Mouse (Mus musculus) adrenal gland, adult 8-10 months (tissue): ENCODE results near the gene Rab23. TPM values are rescaled to one million over a fixed set of nuclear protein-coding genes. Genes with fewer than 3 reads are reported as not detected.

Experiments
- DNase-seq: peaks from one replicate; pipeline ENCODE4 v3.0.0; 2022
- total RNA-seq, 4 experiments: library from RNA; stranded (reverse); gene quantifications; 2 replicates each; pipeline ENCODE4 v1.2.4; 2022

The Rab23 gene
- total RNA-seq, 4 experiments from 2014 or later = 14.0 to 16.8 (median 15.0) TPM

DNA sequence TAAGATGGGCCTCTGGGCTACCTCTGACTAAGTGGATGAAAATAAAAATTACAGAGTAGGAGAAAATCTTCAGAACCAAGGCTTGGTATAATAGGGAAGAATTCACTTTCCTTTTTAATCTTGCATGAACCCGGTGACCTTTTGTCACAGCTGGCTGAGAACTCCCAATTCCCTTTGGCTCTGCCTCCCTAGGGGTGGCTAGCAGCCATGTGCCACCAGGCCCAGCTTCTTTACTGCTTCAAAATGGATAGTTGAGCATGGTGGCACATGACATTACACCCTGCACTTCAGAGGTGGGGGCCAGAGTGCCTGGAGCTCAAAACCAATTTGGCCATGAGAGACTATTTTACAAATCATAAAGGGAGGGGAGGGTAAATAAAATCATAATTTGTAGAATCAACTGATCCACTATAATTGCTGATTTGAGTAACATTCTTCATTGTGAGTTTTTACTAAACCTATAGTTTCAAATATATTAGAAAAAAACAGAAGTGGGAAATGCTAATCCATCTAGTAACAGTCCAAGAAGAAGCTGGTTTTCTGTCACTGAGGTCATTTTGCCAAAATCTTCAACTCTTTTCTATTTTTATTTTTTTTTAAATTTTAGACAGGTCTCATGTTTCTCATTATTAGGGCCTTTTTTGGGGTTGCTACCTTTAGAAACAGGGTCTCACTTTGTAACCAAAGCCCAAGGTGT is 48.6 kb downstream of the Rab23 start:
- DNase-seq = no peak

DNA sequence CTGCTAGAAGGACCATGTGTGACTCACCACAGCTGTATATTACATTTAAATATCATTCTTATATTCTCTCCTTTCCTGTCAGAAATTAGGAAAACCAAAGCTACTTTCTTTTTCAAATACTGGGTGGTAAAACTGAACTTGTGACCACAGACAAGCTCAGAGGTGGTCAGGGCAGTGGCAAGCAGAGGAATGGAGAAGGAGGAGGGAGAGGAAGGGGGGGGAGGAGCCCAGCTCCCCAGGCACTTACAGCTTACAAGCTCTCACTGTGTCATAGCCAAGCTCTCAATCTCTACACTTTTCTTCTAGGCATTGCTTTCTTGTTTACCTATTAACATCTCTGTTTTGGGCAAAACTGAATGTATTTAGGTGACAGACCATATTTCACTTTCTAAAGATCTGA is 49.1 kb downstream of the Rab23 start:
- DNase-seq = no peak

DNA sequence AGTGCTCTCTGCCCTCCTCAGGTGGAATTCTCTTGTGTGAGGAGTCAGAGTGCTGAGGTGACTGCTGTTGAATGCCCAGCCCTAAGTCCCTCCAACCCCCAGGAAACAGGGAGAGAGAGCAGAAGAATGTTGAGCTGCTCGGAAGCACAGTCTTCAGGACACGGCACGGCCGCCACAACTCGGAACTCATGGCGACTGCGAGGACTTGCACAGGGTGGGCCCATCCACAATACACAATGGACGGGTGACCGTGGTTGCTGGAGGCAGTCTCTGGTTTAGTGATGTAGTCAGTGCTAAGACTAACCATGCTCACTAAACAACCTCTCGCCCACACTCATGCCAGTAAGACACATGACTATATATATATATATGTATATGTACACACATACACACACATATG is 51.9 kb downstream of the Rab23 start:
- no peak for DNase-seq

DNA sequence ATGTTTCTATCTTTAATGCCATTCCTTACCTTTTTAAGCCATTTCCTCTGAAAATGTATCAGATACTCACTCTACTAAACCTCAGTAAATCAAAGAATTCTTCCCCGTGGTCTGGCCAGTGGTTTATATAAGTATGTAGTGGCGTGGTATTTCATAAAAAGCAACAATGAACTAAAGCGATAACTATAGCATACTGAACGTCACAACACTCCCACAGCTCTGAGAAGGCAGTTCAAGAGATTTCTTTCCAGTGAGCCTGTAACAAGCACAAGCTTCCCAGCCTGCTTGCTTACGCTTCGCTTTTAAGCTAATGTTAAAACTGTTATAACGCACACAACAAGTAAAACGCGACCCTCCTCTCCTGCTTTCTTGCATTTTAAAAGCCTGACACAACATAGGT is 52.4 kb downstream of the Rab23 start:
- DNase-seq = no peak

DNA sequence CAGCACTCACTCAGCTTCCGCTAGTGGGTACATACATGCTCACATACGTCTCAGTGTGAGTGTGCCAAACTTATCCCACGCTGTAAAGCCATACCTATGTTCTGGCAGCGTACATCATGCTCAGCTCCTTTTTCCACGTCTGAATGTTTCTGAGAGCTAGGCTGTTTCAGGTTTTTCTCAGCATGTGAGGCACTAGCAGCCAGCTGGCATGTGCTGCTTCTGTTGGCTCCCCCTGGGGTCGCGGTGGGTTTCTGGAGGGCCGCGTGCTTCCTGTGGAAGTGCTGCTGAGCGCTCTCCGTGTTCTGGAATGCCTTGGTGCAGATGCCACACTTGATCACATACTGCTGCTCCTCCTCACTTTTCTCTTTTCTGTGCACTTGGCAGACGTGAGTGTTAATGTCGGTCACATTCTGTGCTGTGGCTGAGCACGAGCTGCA is 56.5 kb downstream of the Rab23 start:
- no peak for DNase-seq

DNA sequence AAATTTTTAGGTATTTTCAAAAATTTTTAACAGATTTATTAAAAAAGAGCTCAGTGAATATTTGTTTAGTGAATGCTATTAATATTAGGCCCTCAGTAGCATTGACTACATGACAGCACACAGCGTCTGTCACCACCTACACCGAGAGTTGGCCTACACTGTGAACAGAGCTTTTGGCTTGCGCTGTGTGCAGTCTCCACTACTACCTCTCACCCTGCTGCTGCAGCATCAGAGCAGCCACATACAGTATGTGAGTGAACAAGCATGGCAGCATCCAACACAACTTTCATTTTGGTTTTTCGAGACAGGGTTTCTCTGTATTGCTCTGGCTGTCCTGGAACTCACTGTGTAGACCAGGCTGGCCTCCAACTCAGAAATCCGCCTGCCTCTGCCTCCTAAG is 64.9 kb downstream of the Rab23 start:
- DNase-seq = no peak

DNA sequence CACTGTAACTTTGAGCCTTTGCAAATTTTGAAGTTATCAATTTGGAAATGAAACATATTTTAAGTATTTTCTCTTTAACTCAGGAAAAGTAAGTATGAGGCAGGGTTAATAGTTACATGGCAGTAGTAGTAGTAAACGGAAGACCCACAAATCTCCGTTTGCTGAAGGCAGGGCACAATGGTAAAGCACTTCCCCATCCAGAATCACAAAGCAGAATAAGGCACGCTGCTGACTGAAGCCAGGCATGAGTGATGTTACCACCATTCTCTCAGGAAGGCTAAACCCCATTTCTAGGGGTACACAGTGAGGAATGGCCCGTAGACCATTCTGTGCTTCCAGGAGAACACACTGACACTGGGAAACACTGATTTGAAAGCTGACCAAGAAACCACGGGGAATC is 68.4 kb downstream of the Rab23 start:
- no peak for DNase-seq

DNA sequence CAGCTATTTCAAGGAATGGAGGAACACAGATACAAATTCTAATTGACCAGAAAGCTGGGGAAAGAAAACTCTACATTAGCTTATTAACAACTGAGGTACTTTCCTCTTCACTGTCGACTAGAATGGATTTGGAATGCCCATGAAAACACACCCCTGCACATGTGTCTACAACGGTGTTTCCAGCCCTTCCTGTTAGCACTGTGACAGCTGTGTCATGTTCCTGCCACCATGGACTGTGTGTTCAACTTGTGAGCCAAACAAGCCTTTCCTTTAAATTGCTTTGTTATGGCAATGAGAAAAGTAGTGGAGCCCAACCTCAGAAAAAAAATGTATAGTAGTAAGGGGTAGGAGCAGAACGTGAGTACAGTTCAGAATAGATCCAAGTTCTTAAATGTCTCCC is 68.8 kb downstream of the Rab23 start:
- DNase-seq = no peak

Other genes starting within 250 kb of the Rab23 start
- gene Prim2, start 50.1 kb upstream of the Rab23 start, total RNA-seq = 1 to 10 TPM; 4.4 to 8.9 (median 6.1) TPM
- 10 to 100 TPM; 13.0 to 17.2 (median 14.7) TPM for gene Bag2, start 37.9 kb downstream of the Rab23 start, total RNA-seq
- gene Zfp451, start 94.7 kb downstream of the Rab23 start, total RNA-seq = 10 to 100 TPM; 32.4 to 49.6 (median 40.3) TPM
- 1 to 10 TPM; 1.2 to 2.4 (median 1.4) TPM for gene Bend6, start 187.9 kb downstream of the Rab23 start, total RNA-seq
- gene Dst, start 188.3 kb downstream of the Rab23 start, total RNA-seq = 100 to 1,000 TPM; 141 to 240 (median 190) TPM